Mouse (Mus musculus) liver, embryonic 14.5 days (tissue): ENCODE measurements around the gene E2f8. TPM values are rescaled to one million over a fixed set of nuclear protein-coding genes. Genes with fewer than 3 reads are reported as not detected.

Experiments
- ATAC-seq: fragments of 200-750 bp; cut with Nextera tagmentation; 2 replicates; pipeline ENCODE4 v1.8.0; 2017; ENCODE audit warnings: moderate number of reproducible peaks, mild to moderate bottlenecking, moderate library complexity; ENCODE audit not compliant: insufficient read depth
- DNase-seq, 3 experiments: peaks; one replicate each; pipeline ENCODE4 v3.0.0-alpha.2; 2012 to 2013; ENCODE audit warnings: low read depth in 3 of 3, low spot score in 3 of 3
- H3K27ac ChIP-seq: fragments of 300-500 bp; sonication (generic); 2 replicates; pipeline ENCODE4 v1.5.1; 2014; ENCODE audit warnings: moderate library complexity, mild to moderate bottlenecking, control low read depth, inconsistent platforms
- H3K27me3 ChIP-seq: fragments of 300-500 bp; sonication (generic); 2 replicates; pipeline ENCODE4 v1.6.1; 2014; ENCODE audit warnings: mild to moderate bottlenecking, low read length, moderate library complexity; ENCODE audit not compliant: control insufficient read depth, insufficient read depth
- H3K36me3 ChIP-seq: fragments of 300-500 bp; sonication (generic); replicated peaks from 2 replicates; pipeline ENCODE4 v1.6.1; 2014; ENCODE audit warnings: low read depth; ENCODE audit not compliant: control insufficient read depth, insufficient read depth
- H3K4me1 ChIP-seq, 2 experiments: fragments of 200-500 bp in 1 of 2; fragments of 300-500 bp in 1 of 2; sonication (generic) in 1 of 2; replicated peaks; 2 replicates each; pipeline ENCODE4 v1.6.1; 2012 to 2014; ENCODE audit warnings: antibody characterized with exemption in 1 of 2, inconsistent platforms in 1 of 2, low read length in 1 of 2; ENCODE audit not compliant: control insufficient read depth in 2 of 2, insufficient read depth in 2 of 2
- H3K4me2 ChIP-seq: fragments of 300-500 bp; sonication (generic); 2 replicates; pipeline ENCODE4 v1.6.1; 2014; ENCODE audit warnings: low read depth, mild to moderate bottlenecking, control low read depth, moderate library complexity
- H3K4me3 ChIP-seq, 2 experiments: fragments of 200-500 bp in 1 of 2; fragments of 300-500 bp in 1 of 2; sonication (generic) in 1 of 2; 2 replicates each; pipeline ENCODE4 v1.5.1; 2012 to 2014; ENCODE audit warnings: low read depth in 2 of 2, low read length in 2 of 2, mild to moderate bottlenecking in 2 of 2, control low read depth in 1 of 2, inconsistent platforms in 1 of 2, moderate library complexity in 1 of 2; ENCODE audit not compliant: insufficient read depth in 1 of 2
- H3K9ac ChIP-seq: fragments of 300-500 bp; sonication (generic); replicated peaks from 2 replicates; pipeline ENCODE4 v1.6.1; 2014; ENCODE audit warnings: mild to moderate bottlenecking, control low read depth, moderate library complexity
- H3K9me3 ChIP-seq: fragments of 300-500 bp; sonication (generic); 2 replicates; pipeline ENCODE4 v1.6.1; 2016; ENCODE audit warnings: low read length, mixed read lengths; ENCODE audit not compliant: control insufficient read depth
- CTCF ChIP-seq: IDR thresholded peaks from 2 replicates; pipeline ENCODE4 v1.5.1; 2016; ENCODE audit warnings: antibody characterized with exemption, low read depth, control low read depth
- EP300 ChIP-seq: IDR thresholded peaks from 2 replicates; pipeline ENCODE4 v1.6.1; 2016; ENCODE audit warnings: antibody characterized with exemption, low read depth
- WGBS: fragments of 180-500 bp; shearing (Covaris S2); extraction: QIAGEN DNeasy Blood & Tissue Kit; methylation state at CpG from one replicate; pipeline ENCODE4 v1.1.7; 2014; ENCODE audit not compliant: insufficient replicate concordance; 5-methylcytosine and 5-hydroxymethylcytosine counted together
- polyA plus RNA-seq, 2 experiments: library from polyadenylated mRNA; depleted of rRNA in 1 of 2; stranded (reverse) in 1 of 2; unstranded in 1 of 2; fragments of >200 nt; fragmentation: Nextera tagmentation in 1 of 2; extraction: Ambion mirVana in 1 of 2; gene quantifications; 2 replicates each; pipeline versions ENCODE4 v1.2.1 to v1.2.3; 2012 to 2014

The E2f8 gene
- polyA plus RNA-seq, 2 experiments = 25.9 to 28.2 TPM

- no peak overlapping the region for H3K4me2 ChIP-seq
- H3K4me1 ChIP-seq = peaks cover 12 to 13% of the 10 kb centered on the region in 2 experiments
- no peak overlapping the region for H3K9ac ChIP-seq
- H3K27ac ChIP-seq = no peak overlapping the region
- ATAC-seq (no peak), DNase-seq (no peak)
- TF ChIP-seq EP300 (no peak), CTCF (no peak)
- WGBS = 62% methylated on average over 4 of the region's 4 CpGs
- peaks cover 9% of the 10 kb centered on the region for H3K36me3 ChIP-seq
- no peaks in the 10 kb centered on the region for H3K9me3 ChIP-seq
- H3K27me3 ChIP-seq = peaks cover 10% of the 10 kb centered on the region
- H3K4me3 ChIP-seq = no peak overlapping the region
Measured at GRCm38 (mm10) chr7:48883525-48884265, 2.3 kb upstream of the E2f8 start.

- H3K4me2 ChIP-seq = peak overlapping the region; percentile 76
- peak overlapping the region; percentile 18 for H3K27ac ChIP-seq
- ATAC-seq = no peak
- peak overlapping the region; percentile 88 for H3K9ac ChIP-seq
- H3K4me3 ChIP-seq = peak overlapping the region; percentile 81 to 83
- H3K27me3 ChIP-seq = peaks cover 10% of the 10 kb centered on the region
- no peak for TF ChIP-seq EP300
- TF ChIP-seq CTCF = no peak
- no peaks in the 10 kb centered on the region for H3K9me3 ChIP-seq
- DNase-seq = peak in 1 of 3 experiments; percentile 33
- H3K36me3 ChIP-seq = peaks cover 25% of the 10 kb centered on the region
- under 1% methylated on average over 28 of the region's 28 CpGs for WGBS
- H3K4me1 ChIP-seq = peaks cover 12 to 13% of the 10 kb centered on the region in 2 experiments
Measured at GRCm38 (mm10) chr7:48881971-48882609, 694 bp upstream of the E2f8 start.

- DNase-seq (peak; percentile 98 to 99 (median 99)), ATAC-seq (peak; percentile 90)
- under 1% methylated on average over 77 of the region's 77 CpGs for WGBS
- Histone ChIP-seq H3K4me2 (peak overlapping the region; percentile 96), H3K9ac (peak overlapping the region; percentile 98), H3K27ac (peak overlapping the region; percentile 70), H3K9me3 (no peaks in the 10 kb centered on the region), H3K4me1 (peaks cover 12 to 13% of the 10 kb centered on the region in 2 experiments), H3K36me3 (peaks cover 38% of the 10 kb centered on the region), H3K4me3 (peak overlapping the region; percentile 83 to 99), H3K27me3 (peaks cover 10% of the 10 kb centered on the region)
- no peak; the same call in 1 of the 2 replicates for TF ChIP-seq EP300
- TF ChIP-seq CTCF = no peak
Measured at GRCm38 (mm10) chr7:48880591-48881481, 560 bp downstream of the E2f8 start.

- H3K27ac ChIP-seq = peak overlapping the region; percentile 53
- TF ChIP-seq EP300 (no peak), CTCF (peak; percentile 28; the same call in 1 of the 2 replicates)
- DNase-seq (peak in 1 of 3 experiments; percentile 28), ATAC-seq (no peak)
- peaks cover 50% of the 10 kb centered on the region for H3K36me3 ChIP-seq
- peak overlapping the region; percentile 96 for H3K4me2 ChIP-seq
- H3K9ac ChIP-seq = peak overlapping the region; percentile 83
- 41% methylated on average over 3 of the region's 3 CpGs for WGBS
- peaks cover 12 to 13% of the 10 kb centered on the region in 2 experiments for H3K4me1 ChIP-seq
- H3K9me3 ChIP-seq = no peaks in the 10 kb centered on the region
- H3K27me3 ChIP-seq = peaks cover 10% of the 10 kb centered on the region
- peak overlapping the region; percentile 83 to 99 for H3K4me3 ChIP-seq
Measured at GRCm38 (mm10) chr7:48879574-48879973, 1.8 kb downstream of the E2f8 start.
